Comparison of ENCODE assay signal across 20 mouse cellular contexts in the genomic region with DNA sequence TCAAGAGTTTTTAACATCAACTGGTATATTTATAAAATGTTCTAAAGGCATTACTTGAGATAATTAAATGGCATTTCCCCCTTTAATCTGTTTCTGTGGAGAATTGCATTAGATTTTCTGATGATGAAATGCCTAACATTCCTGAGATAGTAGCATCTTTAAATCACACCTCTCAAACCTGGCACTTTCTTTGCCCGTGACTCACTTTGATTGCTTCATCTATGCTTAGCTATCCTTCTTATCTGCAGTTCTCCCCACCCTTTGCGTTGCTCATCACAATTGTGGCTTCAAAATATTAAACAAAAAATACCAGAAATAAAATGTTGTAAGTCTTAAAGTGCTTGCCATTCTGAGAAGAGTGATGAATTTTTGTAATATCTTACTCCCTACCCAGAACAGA.
DNase-seq lines count a peak whose midpoint lies in the region; ATAC-seq and TF ChIP-seq lines count a peak whose summit lies in the region.
"Had no signal": no experiment of that assay in that cellular context is flagged by ENCODE, and none has a peak within 500 bp of the region (broad histone marks: within the 10 kb centered on the region; RNA-seq: fewer than 3 reads in every experiment).

No protein-coding gene starts in this region.

- DNase-seq in lung, postnatal 0 days (ENCODE audit: low spot score), result peak; percentile 12
- no peak for DNase-seq in lung, postnatal 14 days
- DNase-seq in brain, adult 2 months (ENCODE audit: low read depth, low spot score), result peak; percentile 14
- no peak for DNase-seq in thymus, postnatal 36 days
- DNase-seq in thymus, adult 2 months, result no peak
- DNase-seq: adrenal gland, adult 8-10 months; adrenal gland, postnatal 25 days; cerebellum, adult 18-20 months; cerebellum, adult 9-10 months; cerebellum, postnatal 14 days; gastrocnemius, postnatal 14 days; heart, adult 11 months had no signal

- TF ChIP-seq EP300 in lung, postnatal 0 days (IDR thresholded peaks at IDR 0.05), result no peak

- H3K27ac ChIP-seq in lung, postnatal 0 days (ENCODE audit: low read length), result no peak overlapping the region
- H3K27ac ChIP-seq in thymus, adult 2 months (ENCODE audit: control insufficient read depth, insufficient read depth, low read length), result no peak overlapping the region
- H3K27ac ChIP-seq: forebrain, embryonic 10.5 days; forebrain, embryonic 13.5 days; hindbrain, embryonic 12.5 days; hindbrain, embryonic 15.5 days had no signal

- no peaks in the 10 kb centered on the region for H3K27me3 ChIP-seq in lung, postnatal 0 days (replicated peaks; ENCODE audit: insufficient read depth, low read length)
- H3K27me3 ChIP-seq in C2C12 (ENCODE audit: control insufficient read depth, insufficient read depth, insufficient read length), result no peaks in the 10 kb centered on the region
- H3K27me3 ChIP-seq in thymus, adult 2 months (ENCODE audit: control insufficient read depth, insufficient read depth, low read length), result no peaks in the 10 kb centered on the region
- H3K27me3 ChIP-seq: forebrain, embryonic 13.5 days; hindbrain, embryonic 12.5 days; hindbrain, embryonic 15.5 days had no signal

- no peak overlapping the region for H3ac ChIP-seq in C2C12 (ENCODE audit: control insufficient read depth, insufficient read length, low read depth)

- TF ChIP-seq POLR2A in thymus, adult 2 months (IDR thresholded peaks at IDR 0.05; ENCODE audit: control insufficient read depth, extremely low read depth, insufficient read depth, low read length, poor library complexity), result no peak

- no peak overlapping the region for H3K9ac ChIP-seq in lung, postnatal 0 days (replicated peaks; ENCODE audit: low read depth)
- H3K9ac ChIP-seq: forebrain, embryonic 13.5 days; hindbrain, embryonic 12.5 days; hindbrain, embryonic 15.5 days had no signal

- H3K4me2 ChIP-seq in lung, postnatal 0 days (replicated peaks; ENCODE audit: low read depth, low read length), result no peak overlapping the region
- H3K4me2 ChIP-seq: forebrain, embryonic 13.5 days; heart, embryonic 11.5 days; hindbrain, embryonic 12.5 days; hindbrain, embryonic 15.5 days had no signal

- no peak overlapping the region for H3K4me3 ChIP-seq in lung, postnatal 0 days (ENCODE audit: low read depth, low read length)
- no peak overlapping the region for H3K4me3 ChIP-seq in C2C12 (ENCODE audit: insufficient read depth, poor library complexity, severe bottlenecking)
- no peak overlapping the region for H3K4me3 ChIP-seq in thymus, adult 2 months (ENCODE audit: control insufficient read depth, insufficient read depth, low read length)
- H3K4me3 ChIP-seq: forebrain, embryonic 10.5 days; forebrain, embryonic 13.5 days; hindbrain, embryonic 12.5 days; hindbrain, embryonic 15.5 days had no signal

- H3K9me3 ChIP-seq in lung, postnatal 0 days (ENCODE audit: low read length), result no peaks in the 10 kb centered on the region
- H3K9me3 ChIP-seq: forebrain, embryonic 10.5 days; forebrain, embryonic 13.5 days; hindbrain, embryonic 12.5 days; hindbrain, embryonic 15.5 days had no signal

- no peaks in the 10 kb centered on the region for H3K36me3 ChIP-seq in lung, postnatal 0 days (ENCODE audit: insufficient read depth, low read length)
- H3K36me3 ChIP-seq in C2C12 (ENCODE audit: control insufficient read depth, insufficient read depth), result no peaks in the 10 kb centered on the region
- no peaks in the 10 kb centered on the region for H3K36me3 ChIP-seq in thymus, adult 2 months (ENCODE audit: control insufficient read depth, insufficient read depth, low read length)
- H3K36me3 ChIP-seq: forebrain, embryonic 10.5 days; hindbrain, embryonic 12.5 days; hindbrain, embryonic 15.5 days had no signal

- H3K4me1 ChIP-seq in lung, postnatal 0 days (ENCODE audit: insufficient read depth, low read depth, low read length), result no peaks in the 10 kb centered on the region
- H3K4me1 ChIP-seq in thymus, adult 2 months (replicated peaks; ENCODE audit: control insufficient read depth, insufficient read depth, low read length), result no peaks in the 10 kb centered on the region
- H3K4me1 ChIP-seq: forebrain, embryonic 10.5 days; forebrain, embryonic 13.5 days; hindbrain, embryonic 12.5 days; hindbrain, embryonic 15.5 days had no signal

- H3K79me2 ChIP-seq in C2C12 (ENCODE audit: control insufficient read depth, insufficient read depth), result no peaks in the 10 kb centered on the region

- no peaks in the 10 kb centered on the region for H3K79me3 ChIP-seq in C2C12 (ENCODE audit: low read depth)

- 27% methylated on average over 2 of the region's 2 CpGs for WGBS in lung, postnatal 0 days
- 81% methylated on average over 2 of the region's 2 CpGs for WGBS in thymus, adult 2 months

- no peak for TF ChIP-seq CTCF in lung, postnatal 0 days (IDR thresholded peaks at IDR 0.05)
- no peak for TF ChIP-seq CTCF in C2C12 (IDR thresholded peaks at IDR 0.05; ENCODE audit: control insufficient read depth, insufficient read depth, insufficient read length)
- no peak for TF ChIP-seq CTCF in thymus, adult 2 months (IDR thresholded peaks at IDR 0.05; ENCODE audit: borderline replicate concordance, control insufficient read depth, extremely low read depth, insufficient read depth, low read length, poor library complexity)

- no peak for ATAC-seq in lung, postnatal 0 days
- ATAC-seq: activated CD4-positive, CD25-positive, alpha-beta regulatory T cell, adult 4 months; forebrain, embryonic 13.5 days; forebrain, embryonic 16.5 days had no signal

TF ChIP-seq in C2C12, 6 proteins besides CTCF, POLR2A, EP300 and RAD21:
- TF ChIP-seq CEBPB (IDR thresholded peaks at IDR 0.05; ENCODE audit: low read depth) (peak; percentile 98), MAX (IDR thresholded peaks at IDR 0.05) (no peak), USF1 (IDR thresholded peaks at IDR 0.05; ENCODE audit: low read depth) (no peak), MYOD1 (IDR thresholded peaks at IDR 0.05; ENCODE audit: control insufficient read depth, insufficient read length, low read depth) (no peak), MYOG (IDR thresholded peaks at IDR 0.05; ENCODE audit: control insufficient read depth, extremely low read depth, insufficient read length) (no peak), FOSL1 (IDR thresholded peaks at IDR 0.05; ENCODE audit: insufficient read depth, low read length, poor library complexity, severe bottlenecking) (peak; percentile 65)

Comparison
In these comparisons a context has a peak if more than half of its experiments do, and no peak if none do; other contexts are left out.
1. DNase-seq: peak in lung, postnatal 0 days (single experiment) and brain, adult 2 months (single experiment); none in lung, postnatal 14 days (single experiment), thymus, postnatal 36 days (0 of 2) and thymus, adult 2 months (single experiment).